Mouse (Mus musculus): ENCODE measurements around the gene Ugt2a2.
"Not testable (repeated sequence)": the region's sequence is repeated elsewhere in the genome, so short reads cannot be mapped to it uniquely, and the experiment has no call there.

Ugt2a2 gene

DNA sequence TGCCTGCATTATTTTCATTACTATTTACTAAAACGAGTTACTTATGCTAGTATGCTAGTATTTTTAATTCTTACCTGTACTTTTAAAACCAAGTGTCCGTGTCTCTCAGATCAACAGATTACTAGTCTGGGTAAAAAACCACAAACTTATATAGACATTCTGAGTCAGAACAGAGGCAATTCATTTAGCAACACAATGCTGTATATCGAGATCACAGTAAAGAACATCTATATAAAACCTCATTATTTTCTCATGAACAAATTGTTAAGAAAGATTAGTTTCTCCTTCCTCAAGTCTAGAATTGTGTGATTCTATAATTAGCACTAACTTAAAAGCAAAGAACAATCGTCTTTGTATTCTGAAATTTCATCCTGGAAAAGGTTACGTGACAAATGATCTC is at the start of gene Ugt2a2:
Gene Ugt2a2, minus strand, starts transcription at position 101 of the 400 bp plus-strand sequence.
- no peak for DNase-seq

- not testable (repeated sequence) for DNase-seq
Measured at GRCm38 (mm10) chr5:87523561-87523960, 41.5 kb upstream of the Ugt2a2 start.

DNA sequence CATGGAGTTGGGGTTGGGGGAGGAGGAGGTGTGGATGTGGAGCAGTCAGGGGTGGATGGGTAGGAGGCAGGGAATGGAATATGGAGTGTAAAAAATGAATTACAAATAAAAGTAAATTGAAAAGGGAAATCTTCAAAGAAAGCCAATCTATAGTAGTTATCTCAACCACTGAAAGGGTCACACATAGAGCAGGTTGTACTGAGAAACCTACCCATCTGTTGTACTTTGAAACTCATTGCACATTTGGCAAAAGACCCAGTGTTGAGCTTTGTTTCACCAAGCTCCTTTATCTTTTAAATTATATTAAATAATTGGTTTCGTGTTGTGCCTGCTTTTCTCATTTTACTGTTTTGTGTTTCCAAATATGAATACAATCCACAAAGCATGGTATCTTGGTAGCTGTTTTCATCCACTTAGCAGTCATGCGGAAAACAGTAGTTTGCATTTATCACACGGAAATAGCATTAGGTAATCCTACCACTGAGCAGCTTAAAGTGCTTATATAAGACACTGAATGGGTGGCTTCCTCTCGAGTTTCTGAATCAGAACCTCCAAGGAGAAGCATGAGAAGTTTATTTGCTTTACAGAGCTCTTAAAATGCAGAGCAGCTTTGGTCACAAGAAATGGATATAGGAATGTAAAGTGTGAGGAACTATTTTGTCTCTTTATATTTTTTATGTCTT is 23.9 kb upstream of the Ugt2a2 start:
- no peak for DNase-seq

- DNase-seq: no peak
Measured at GRCm38 (mm10) chr5:87502687-87503086, 20.6 kb upstream of the Ugt2a2 start.

- no peak for DNase-seq
Measured at GRCm38 (mm10) chr5:87499341-87499740, 17.3 kb upstream of the Ugt2a2 start.

- DNase-seq: no peak
Measured at GRCm38 (mm10) chr5:87498936-87499335, 16.9 kb upstream of the Ugt2a2 start.

DNA sequence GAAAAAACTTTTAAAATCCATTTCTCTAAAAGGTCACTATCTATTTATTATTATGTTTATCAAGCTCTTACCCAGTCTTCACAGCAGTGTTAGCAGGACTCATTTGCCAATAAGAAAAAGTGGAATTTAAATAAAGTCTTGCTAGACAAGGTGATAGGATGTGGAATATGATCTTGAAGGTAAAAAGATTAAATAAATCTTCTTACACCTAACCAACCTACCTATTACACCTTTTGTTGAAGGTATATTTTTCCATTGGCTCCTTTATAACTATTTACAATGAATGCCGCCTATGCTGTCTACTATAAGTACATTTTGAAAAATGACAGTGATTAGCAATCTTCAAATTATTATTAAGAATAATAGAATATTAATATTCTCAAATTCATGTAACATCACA is 8.7 kb upstream of the Ugt2a2 start, which contains the start of gene Ugt2a1:
Gene Ugt2a1, minus strand, starts transcription at position 101 of the 400 bp plus-strand sequence.
- no peak for DNase-seq

- not testable (repeated sequence) for DNase-seq
Measured at GRCm38 (mm10) chr5:87486706-87487105, 4.6 kb upstream of the Ugt2a2 start, which contains the start of gene Gm43638. Gene Gm43638 (minus strand): TSS chr5:87486806.

- no peak for DNase-seq
Measured at GRCm38 (mm10) chr5:87458810-87459209, 23.2 kb downstream of the Ugt2a2 start.

DNA sequence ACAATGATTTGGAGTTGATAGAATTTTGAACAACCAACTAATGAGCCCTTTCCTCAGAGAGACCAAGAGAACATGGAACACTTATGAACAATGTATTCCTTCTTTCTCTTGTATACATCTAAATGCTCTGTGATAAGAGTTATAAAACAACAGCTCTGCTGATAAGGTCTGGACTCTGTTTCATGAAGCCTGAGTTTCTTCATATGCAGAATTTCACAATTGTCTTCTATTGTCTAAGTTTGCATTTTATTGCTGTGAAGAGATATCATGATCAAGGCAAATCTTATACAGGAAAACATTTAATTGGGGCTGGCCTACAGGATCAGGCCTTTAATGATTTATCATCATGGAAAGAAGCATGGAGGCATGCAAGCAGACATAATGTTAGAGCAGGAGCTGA is 24.4 kb downstream of the Ugt2a2 start:
- DNase-seq: no peak

GRCm38 (mm10) chr5:87456216-87456850 is 25.7 kb downstream of the Ugt2a2 start:
- no peak for DNase-seq

DNA sequence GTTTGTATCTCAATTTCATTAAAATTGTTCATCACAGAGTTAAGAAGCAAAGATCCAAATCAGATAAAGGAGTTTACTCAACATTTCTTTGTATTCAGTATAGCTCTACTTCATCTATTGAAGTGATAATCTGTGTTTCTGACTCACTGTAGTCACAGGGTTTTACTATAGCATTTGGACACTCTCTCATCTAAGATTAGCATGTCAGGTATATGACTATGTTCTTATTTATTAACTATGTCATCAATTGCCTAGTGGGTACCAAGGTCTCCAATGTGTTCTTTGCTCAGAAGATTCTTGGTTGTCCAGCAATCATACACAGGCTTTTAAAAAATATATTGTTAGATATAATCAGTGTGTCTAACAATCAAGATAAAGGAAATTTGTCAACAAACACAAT is 26.5 kb downstream of the Ugt2a2 start:
- no peak for DNase-seq

DNA sequence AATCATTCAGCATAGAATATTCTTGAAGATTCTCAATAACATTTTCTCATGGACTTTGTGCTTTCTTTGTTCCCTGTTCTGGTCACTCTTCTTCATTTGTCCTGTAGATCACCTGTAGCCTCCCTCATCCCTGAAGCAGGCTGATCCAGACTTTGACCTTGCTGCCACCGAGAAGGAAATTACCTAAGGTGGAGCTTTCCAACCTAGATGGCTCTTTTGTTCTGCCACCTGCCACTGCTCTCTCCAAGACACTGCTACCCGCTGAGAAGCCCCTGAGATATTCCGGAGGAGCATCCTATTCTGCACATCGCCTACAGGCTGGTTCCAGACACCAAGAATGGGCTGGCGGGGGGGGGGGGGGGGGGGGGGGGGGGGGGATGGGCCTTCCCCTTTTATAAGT is 29.5 kb downstream of the Ugt2a2 start:
- DNase-seq: not testable (repeated sequence)

DNA sequence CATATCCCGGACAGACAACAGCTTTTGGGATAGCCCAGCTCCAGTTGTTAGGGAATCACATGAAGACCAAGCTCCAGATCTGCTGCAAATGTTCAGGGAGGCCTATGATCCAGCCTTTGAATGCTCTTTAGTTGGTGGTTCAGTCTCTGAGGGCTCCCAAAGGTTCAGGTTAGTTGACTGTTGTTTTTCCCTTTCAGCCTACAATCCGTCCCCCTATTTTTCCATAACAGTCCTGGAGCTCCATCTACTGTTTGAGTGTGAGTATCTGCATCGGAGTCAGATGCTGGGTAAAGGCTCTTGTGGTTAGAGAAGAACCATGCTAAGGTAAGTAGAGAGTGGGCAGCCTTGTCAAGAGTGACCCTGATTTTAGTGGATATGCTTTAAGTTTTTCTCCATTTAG is 45.8 kb downstream of the Ugt2a2 start:
- no peak for DNase-seq

DNA sequence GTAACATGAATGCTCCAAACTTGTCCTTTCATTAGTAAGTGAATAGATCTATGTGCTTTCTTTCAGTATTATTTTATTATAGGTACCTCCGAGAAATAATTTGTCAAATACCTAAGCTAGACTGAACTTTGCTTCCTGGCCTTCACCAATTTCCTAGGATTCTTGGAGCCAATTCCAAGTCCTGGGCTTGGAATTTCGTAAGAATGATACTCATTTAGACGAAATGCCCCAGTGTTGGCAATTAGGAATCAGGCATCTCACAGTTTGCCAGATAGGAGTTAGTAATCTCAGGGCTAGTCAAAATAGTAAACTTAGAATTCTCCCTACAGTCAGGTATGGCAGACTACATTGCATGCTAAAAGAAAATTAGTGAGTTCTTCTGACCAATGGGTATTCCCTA is 56.4 kb downstream of the Ugt2a2 start:
- no peak for DNase-seq

- not testable (repeated sequence) for DNase-seq
Measured at GRCm38 (mm10) chr5:87424041-87424440, 58.0 kb downstream of the Ugt2a2 start, which contains the start of gene Ugt2b38. Gene Ugt2b38 (minus strand): TSS chr5:87424203.
